Mouse (Mus musculus) kidney, adult 2 months (tissue): Measurements from ENCODE around the gene Avil. TPM values are rescaled to one million over a fixed set of nuclear protein-coding genes. Genes with fewer than 3 reads are reported as not detected.

ENCODE experiments used
- DNase-seq: peaks from one replicate; pipeline ENCODE4 v3.0.0; 2021
- H3K27ac ChIP-seq: fragments of 200-500 bp; 2 replicates; pipeline ENCODE4 v1.5.1; 2012; ENCODE audit warnings: low read depth, low read length, control low read depth, inconsistent platforms; ENCODE audit not compliant: insufficient read depth
- H3K27me3 ChIP-seq: fragments of 200-500 bp; replicated peaks from 2 replicates; pipeline ENCODE4 v1.6.1; 2012; ENCODE audit warnings: mild to moderate bottlenecking, moderate library complexity, low read length, inconsistent platforms; ENCODE audit not compliant: control insufficient read depth, insufficient read depth
- H3K36me3 ChIP-seq: fragments of 200-500 bp; 2 replicates; pipeline ENCODE4 v1.6.1; 2012; ENCODE audit warnings: mild to moderate bottlenecking, moderate library complexity, low read length, inconsistent platforms; ENCODE audit not compliant: control insufficient read depth, insufficient read depth
- H3K4me1 ChIP-seq: fragments of 200-500 bp; 2 replicates; pipeline ENCODE4 v1.6.1; 2011; ENCODE audit warnings: low read length; ENCODE audit not compliant: control insufficient read depth, insufficient read depth
- H3K4me3 ChIP-seq: fragments of 200-500 bp; 2 replicates; pipeline ENCODE4 v1.5.1; 2011; ENCODE audit warnings: mild to moderate bottlenecking, low read depth, low read length, control low read depth; ENCODE audit not compliant: insufficient read depth
- CTCF ChIP-seq: fragments of 200-500 bp; conservative IDR thresholded peaks from 2 replicates; pipeline ENCODE4 v1.5.1; 2011; ENCODE audit warnings: low read depth, mild to moderate bottlenecking, control low read depth, low read length, moderate library complexity, mixed read lengths; ENCODE audit not compliant: insufficient read depth, insufficient read length
- POLR2A ChIP-seq: fragments of 200-500 bp; IDR thresholded peaks from one replicate; pipeline ENCODE4 v1.6.1; 2011; ENCODE audit warnings: low read depth, low read length, control low read depth
- WGBS: fragments of 180-500 bp; shearing (Covaris S2); methylation state at CpG from one replicate; pipeline ENCODE4 v1.1.7; 2018; 5-methylcytosine and 5-hydroxymethylcytosine counted together
- polyA plus RNA-seq: library from polyadenylated mRNA; depleted of rRNA; stranded (reverse); fragments of >200 nt; gene quantifications from 2 replicates; pipeline ENCODE4 v1.2.3, GENCODE M21; 2012

The Avil gene
- polyA plus RNA-seq, 1 experiment = 0.19 TPM

DNA sequence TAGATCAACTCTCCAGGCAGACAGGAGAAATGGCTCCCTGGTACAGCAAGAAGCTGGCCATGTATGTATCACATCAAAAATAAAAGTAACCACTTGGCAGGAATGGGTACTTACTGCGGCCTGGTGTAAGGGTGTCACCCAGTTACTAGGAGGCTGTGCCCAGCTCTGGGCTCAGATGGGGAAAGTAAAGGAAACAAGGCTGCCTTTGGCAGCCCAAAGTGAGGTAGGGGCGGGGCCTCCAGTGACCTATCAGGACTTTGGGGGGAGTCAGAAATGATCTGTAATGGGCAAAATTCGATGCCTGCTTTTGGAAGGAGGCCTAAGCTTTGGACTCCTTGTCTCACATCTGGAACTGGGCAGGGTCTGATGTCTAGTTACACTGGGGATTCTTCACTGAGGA is 18.8 kb upstream of the Avil start:
- TF ChIP-seq CTCF (no peak), POLR2A (no peak)
- Histone ChIP-seq H3K4me1 (peaks cover 59% of the 10 kb centered on the region), H3K27ac (peak overlapping the region; percentile 28; the same call in 1 of the 2 replicates), H3K27me3 (no peaks in the 10 kb centered on the region), H3K4me3 (peak overlapping the region; percentile 41; the same call in 1 of the 2 replicates), H3K36me3 (no peaks in the 10 kb centered on the region)
- DNase-seq = no peak
- 35% methylated on average over 3 of the region's 3 CpGs for WGBS

- no peak for TF ChIP-seq POLR2A
- TF ChIP-seq CTCF = no peak
- 0 out of 2 replicates have a peak overlapping the region, but pooled peaks have one; percentile 15 for H3K27ac ChIP-seq
- 15% methylated on average over 14 of the region's 14 CpGs for WGBS
- no peak for DNase-seq
- peak overlapping the region; percentile 25; the same call in 1 of the 2 replicates for H3K4me3 ChIP-seq
- H3K36me3 ChIP-seq = no peaks in the 10 kb centered on the region
- H3K27me3 ChIP-seq = no peaks in the 10 kb centered on the region
- H3K4me1 ChIP-seq = peaks cover 68% of the 10 kb centered on the region
These were observed 17.2 kb upstream of the Avil start for GRCm38 (mm10) chr10:126983193-126983725.

- peaks cover 71% of the 10 kb centered on the region for H3K4me1 ChIP-seq
- no peaks in the 10 kb centered on the region for H3K36me3 ChIP-seq
- H3K27me3 ChIP-seq = no peaks in the 10 kb centered on the region
- WGBS = 4% methylated on average over 5 of the region's 5 CpGs
- no peak for TF ChIP-seq CTCF
- no peak for TF ChIP-seq POLR2A
- H3K4me3 ChIP-seq = no peak overlapping the region
- H3K27ac ChIP-seq = peak overlapping the region; percentile 15; the same call in 1 of the 2 replicates
- DNase-seq = peak; percentile 78
These were observed 16.1 kb upstream of the Avil start for GRCm38 (mm10) chr10:126984189-126985004.

DNA sequence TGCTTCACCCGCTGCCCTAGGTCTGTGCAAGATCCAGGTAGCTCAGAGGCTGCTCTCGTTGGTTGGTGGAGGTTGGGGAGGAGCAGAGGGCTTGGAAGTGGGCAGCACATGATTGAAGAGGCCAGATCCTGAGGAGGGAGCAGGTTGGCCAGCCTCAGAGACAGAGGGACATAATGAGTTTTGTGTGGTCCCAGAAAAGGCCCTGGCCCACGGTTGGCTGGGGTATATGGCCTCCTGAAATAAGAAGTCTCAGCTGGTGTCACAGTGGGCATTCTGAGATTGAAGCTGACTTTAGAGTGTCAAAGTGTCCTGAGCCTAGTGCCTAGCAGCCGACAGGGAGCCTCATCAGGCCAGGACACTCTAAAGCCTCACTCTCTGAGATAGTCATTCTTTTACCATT is 15.4 kb upstream of the Avil start:
- Histone ChIP-seq H3K27me3 (no peaks in the 10 kb centered on the region), H3K4me3 (no peak overlapping the region), H3K27ac (no peak overlapping the region), H3K36me3 (no peaks in the 10 kb centered on the region), H3K4me1 (peaks cover 71% of the 10 kb centered on the region)
- TF ChIP-seq POLR2A = no peak
- TF ChIP-seq CTCF = no peak
- no peak for DNase-seq
- WGBS = 41% methylated on average over 4 of the region's 4 CpGs

- H3K4me3 ChIP-seq = no peak overlapping the region
- DNase-seq = no peak
- no peak overlapping the region; the same call in 1 of the 2 replicates for H3K27ac ChIP-seq
- H3K36me3 ChIP-seq = no peaks in the 10 kb centered on the region
- 65% methylated on average over 9 of the region's 9 CpGs for WGBS
- no peak for TF ChIP-seq CTCF
- TF ChIP-seq POLR2A = no peak
- H3K4me1 ChIP-seq = peaks cover 74% of the 10 kb centered on the region
- no peaks in the 10 kb centered on the region for H3K27me3 ChIP-seq
These were observed 14.9 kb upstream of the Avil start for GRCm38 (mm10) chr10:126985579-126985978.

DNA sequence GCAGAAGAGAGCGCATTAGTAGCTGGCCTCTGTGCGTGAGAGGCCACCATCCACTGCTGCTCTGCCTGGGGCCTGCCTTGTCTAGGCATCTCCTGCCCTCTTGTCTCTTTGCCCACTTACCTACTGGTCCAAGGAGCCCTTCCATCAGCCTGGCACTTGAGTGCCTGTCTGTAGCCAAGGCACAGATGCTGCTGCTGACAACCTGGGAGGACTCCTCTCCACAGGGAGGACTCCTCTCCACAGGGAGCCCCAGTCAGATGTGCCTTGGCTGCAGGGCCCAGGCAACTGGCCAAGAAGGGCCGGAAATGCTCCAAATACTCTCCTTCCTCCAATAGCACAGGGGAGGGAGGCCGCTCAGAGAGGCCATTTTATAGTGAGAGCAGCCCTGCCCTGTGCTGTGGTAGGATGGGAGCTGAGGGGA is 14.0 kb upstream of the Avil start:
- TF ChIP-seq POLR2A = no peak
- TF ChIP-seq CTCF = no peak
- H3K36me3 ChIP-seq = no peaks in the 10 kb centered on the region
- DNase-seq = peak; percentile 95
- H3K27ac ChIP-seq = peak overlapping the region; percentile 71
- no peak overlapping the region for H3K4me3 ChIP-seq
- H3K4me1 ChIP-seq = peaks cover 74% of the 10 kb centered on the region
- WGBS = 21% methylated on average over 4 of the region's 4 CpGs
- H3K27me3 ChIP-seq = no peaks in the 10 kb centered on the region
